Mouse (Mus musculus): ENCODE results near the gene Zfp30. TPM values are rescaled to one million over a fixed set of nuclear protein-coding genes. Genes with fewer than 3 reads are reported as not detected.
A peak's percentile ranks its signal among the peaks of the same experiment; 100 is the strongest.

Zfp30 gene
- polyA plus RNA-seq, 1 experiment from 2014 or later, result 11.8 TPM

DNA sequence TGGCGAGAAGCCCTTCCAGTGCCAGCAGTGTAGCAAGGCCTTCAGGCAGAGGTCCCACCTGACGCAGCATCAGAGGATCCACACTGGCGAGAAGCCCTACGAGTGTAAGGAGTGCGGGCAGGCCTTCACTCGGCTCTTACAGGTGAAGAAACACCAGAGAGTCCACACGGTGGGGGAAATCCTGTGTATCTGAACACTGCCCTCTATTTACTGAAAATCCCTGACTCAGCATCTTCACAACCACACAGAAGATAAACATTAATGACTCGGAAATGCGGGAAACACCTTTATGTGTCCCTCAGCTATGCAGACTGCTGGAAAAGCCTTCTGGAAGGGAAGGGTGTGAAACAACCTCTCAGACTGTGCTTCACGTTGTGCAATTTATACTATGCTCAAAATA is 6.4 kb upstream of the Zfp30 start:
- in situ Hi-C loops (cut with MboI; ENCODE audit: low pct_unique_long_range_greater_than_20kb), result no loop called here
- no peak for TF ChIP-seq CTCF (IDR thresholded peaks at IDR 0.05)
- DNase-seq (ENCODE audit: low read depth, low spot score) (no peak), ATAC-seq (no peak)
- no peaks in the 10 kb centered on the region for H3K27me3 ChIP-seq
- POLR2A ChIA-PET, result interaction anchor here (0.6 kb wide), 1 partner anchor 1358 kb away, joined by 3 read pairs; no protein-coding TSS in a partner anchor
- CTCF ChIA-PET, result no interaction called here

DNA sequence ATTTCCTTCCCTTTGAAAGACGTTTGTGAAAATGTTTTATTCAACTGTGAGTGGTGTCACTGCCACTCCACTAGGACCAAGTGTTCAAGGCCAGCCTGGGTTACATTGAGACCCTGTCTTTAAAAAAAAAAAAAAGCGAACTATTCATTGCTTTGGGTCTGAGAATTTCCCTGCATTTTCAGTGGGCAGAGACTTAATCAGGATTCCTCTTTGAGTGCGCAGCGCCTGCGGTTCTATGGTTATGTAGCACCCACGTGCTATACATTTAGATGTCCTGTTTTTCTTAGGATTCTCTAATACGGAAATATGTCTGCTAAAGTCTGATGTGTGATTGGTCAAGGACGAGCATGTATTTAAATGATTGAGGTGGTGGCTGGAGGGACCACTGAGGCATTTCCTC is 1.2 kb downstream of the Zfp30 start:
- no peaks in the 10 kb centered on the region for H3K27me3 ChIP-seq
- POLR2A ChIA-PET, result interaction anchor here (1.1 to 1.3 kb wide), 2 partner anchors 14 to 16 kb away, joined by 3 to 7 read pairs; no protein-coding TSS in a partner anchor
- DNase-seq (ENCODE audit: low read depth, low spot score), result no peak
- ATAC-seq, result no peak
- in situ Hi-C loops (cut with MboI; ENCODE audit: low pct_unique_long_range_greater_than_20kb), result no loop called here
- TF ChIP-seq CTCF (IDR thresholded peaks at IDR 0.05), result no peak
- CTCF ChIA-PET, result interaction anchor here (1.1 kb wide), 1 partner anchor 9 kb away, joined by 3 read pairs; no protein-coding TSS in a partner anchor

DNA sequence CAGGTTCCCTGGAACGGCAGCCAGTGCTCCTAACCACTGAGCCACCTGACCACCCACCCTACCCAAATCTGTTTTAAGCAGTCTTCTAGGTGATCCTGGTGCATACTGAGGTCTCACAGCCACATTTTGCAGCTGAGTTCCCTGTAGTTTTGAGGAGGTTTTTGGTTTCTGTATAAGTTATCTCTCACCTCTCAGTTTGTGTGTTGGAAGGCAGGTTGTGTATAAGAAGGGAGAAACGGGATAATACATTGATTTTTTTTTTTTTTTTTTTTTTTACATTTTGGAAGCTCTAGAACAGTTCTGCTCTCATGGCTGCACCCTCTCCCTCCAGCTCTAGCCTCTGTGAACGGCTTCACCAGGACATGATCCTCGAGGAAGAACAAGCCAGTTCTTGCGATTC is 2.1 kb downstream of the Zfp30 start:
- CTCF ChIA-PET, result interaction anchor here (1.1 kb wide), 1 partner anchor 9 kb away, joined by 3 read pairs; no protein-coding TSS in a partner anchor
- no peaks in the 10 kb centered on the region for H3K27me3 ChIP-seq
- ATAC-seq (no peak), DNase-seq (ENCODE audit: low read depth, low spot score) (no peak)
- no peak for TF ChIP-seq CTCF (IDR thresholded peaks at IDR 0.05)
- in situ Hi-C loops (cut with MboI; ENCODE audit: low pct_unique_long_range_greater_than_20kb), result no loop called here
- POLR2A ChIA-PET, result interaction anchor here (0.6 kb wide), 2 partner anchors 115 to 200 kb away, joined by 4 to 7 read pairs; no protein-coding TSS in a partner anchor

DNA sequence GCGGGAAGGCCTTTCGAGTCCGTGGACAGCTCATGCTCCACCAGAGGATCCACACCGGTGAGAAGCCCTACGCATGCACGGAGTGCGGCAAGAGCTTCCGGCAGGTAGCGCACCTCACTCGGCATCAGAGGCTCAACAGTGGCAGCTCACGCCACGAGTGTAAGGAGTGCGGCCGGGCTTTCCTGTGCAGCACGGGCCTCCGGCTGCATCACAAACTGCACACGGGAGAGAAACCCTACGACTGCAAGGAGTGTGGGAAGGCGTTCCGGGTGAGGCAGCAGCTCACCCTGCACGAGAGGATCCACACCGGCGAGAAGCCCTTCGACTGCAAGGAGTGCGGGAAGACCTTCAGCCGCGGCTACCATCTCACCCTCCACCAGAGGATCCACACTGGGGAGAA is 9.1 kb downstream of the Zfp30 start:
- ChIA-PET CTCF (no interaction called here), POLR2A (no interaction called here)
- DNase-seq (ENCODE audit: low read depth, low spot score), result no peak
- in situ Hi-C loops (cut with MboI; ENCODE audit: low pct_unique_long_range_greater_than_20kb), result no loop called here
- H3K27me3 ChIP-seq, result no peaks in the 10 kb centered on the region
- no peak for ATAC-seq
- TF ChIP-seq CTCF (IDR thresholded peaks at IDR 0.05), result no peak

DNA sequence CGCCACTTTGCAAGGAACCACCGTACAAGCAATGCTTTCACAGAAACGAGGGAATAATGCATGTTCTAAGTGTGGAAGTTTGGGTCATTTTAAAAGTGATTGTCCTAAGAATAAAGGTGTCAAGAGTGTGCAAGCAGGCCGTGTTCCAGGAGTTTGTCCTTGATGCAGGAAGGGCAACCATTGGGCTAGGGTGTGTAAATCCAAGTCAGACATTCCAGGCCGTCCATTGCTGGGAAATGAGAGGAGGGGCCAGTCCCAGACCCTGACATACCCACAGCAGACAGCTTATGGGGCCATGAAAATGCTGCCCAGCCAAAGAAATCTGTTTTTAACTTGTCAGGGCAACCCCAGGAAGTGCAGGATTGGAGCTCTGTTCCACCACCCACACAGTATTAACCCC is 23.2 kb downstream of the Zfp30 start:
- POLR2A ChIA-PET, result no interaction called here

DNA sequence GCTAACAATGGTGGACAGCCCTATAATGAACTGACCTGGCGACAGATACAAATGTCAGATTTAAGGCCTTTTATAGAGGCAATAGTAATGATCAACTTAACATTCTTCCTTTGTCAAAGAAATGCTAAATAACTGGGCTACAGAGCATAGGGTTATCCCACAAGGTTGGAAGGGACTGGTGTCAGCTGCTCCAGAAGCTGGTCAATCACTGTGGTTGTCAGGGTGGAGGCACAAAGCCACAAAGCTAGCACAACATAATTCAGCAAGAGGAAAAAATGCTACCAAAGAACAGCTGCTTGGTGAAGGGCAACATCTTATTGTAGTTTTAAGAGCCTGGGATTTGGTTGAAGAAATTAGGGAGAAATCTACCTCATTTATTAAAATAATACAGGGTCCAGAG is 28.4 kb downstream of the Zfp30 start:
- H3K27me3 ChIP-seq, result no peaks in the 10 kb centered on the region
- ATAC-seq, result no peak
- in situ Hi-C loops (cut with MboI; ENCODE audit: low pct_unique_long_range_greater_than_20kb), result no loop called here
- no peak for DNase-seq (ENCODE audit: low read depth, low spot score)
- ChIA-PET POLR2A (no interaction called here), CTCF (no interaction called here)
- no peak for TF ChIP-seq CTCF (IDR thresholded peaks at IDR 0.05)

More for the DNA sequence above, 23.2 kb downstream of the Zfp30 start:
- no peak for ATAC-seq
- TF ChIP-seq CTCF (IDR thresholded peaks at IDR 0.05), result no peak
- DNase-seq (ENCODE audit: low read depth, low spot score), result no peak
- CTCF ChIA-PET, result no interaction called here
- H3K27me3 ChIP-seq, result no peaks in the 10 kb centered on the region
- in situ Hi-C loops (cut with MboI; ENCODE audit: low pct_unique_long_range_greater_than_20kb), result no loop called here

DNA sequence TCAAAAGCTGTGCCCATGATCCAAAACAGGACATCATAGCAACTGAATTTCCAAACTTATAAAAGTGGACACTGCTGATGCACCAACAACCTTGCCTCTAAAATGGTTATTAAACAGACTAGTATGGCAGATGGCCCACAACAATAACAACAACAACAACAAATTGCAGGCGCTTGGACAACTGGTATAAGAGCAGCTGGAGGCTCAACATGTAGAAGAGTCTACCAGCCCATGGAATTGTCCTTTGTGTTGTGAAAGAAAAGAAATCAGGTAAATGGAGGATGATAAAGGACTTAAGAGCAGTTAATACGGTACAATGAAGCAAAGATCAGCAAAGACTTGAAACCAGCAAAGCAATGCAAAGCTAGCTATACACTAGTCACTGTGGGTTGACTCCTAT is 30.6 kb downstream of the Zfp30 start:
- POLR2A ChIA-PET, result no interaction called here

DNA sequence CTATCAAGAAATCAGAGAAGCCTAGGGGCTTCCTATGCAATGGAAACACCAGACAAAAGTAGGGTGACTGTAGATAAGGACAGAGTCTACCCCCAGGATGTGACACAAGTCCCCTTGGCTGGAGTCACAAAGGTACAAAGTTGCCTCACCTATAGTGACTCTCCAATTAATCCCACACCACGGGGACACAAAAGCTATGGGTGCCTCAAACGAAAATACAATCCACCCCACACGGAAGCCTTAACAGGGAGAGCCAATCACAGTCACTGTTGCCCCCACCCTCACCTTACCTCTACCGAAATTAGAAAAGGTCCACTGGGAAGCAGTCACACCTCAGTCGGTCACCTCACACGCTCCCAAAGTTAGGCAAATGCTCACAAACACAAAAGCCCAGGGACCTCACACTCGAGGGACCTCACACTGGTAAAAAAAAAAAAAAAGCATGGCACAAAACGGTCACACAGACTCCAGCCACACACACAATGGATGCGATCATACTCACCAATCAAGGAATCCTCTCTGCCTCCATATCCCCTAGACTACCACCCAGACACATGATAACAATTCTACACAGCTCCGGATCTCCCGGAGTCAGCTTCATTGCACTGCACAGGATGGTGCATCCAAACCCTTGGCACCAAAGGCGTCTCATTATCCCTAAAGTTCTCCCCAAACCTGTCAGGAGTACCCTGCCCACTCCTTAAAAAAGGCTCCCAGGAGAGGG is 31.4 kb downstream of the Zfp30 start:
- no peak for TF ChIP-seq CTCF (IDR thresholded peaks at IDR 0.05)
- in situ Hi-C loops (cut with MboI; ENCODE audit: low pct_unique_long_range_greater_than_20kb), result loop anchor here (5.0 kb wide), 1 partner anchor 92 kb away; the partner anchor contains the start of genes Zfp27 and Zfp383
- no peaks in the 10 kb centered on the region for H3K27me3 ChIP-seq
- CTCF ChIA-PET, result interaction anchor here (1.2 to 1.3 kb wide), 2 partner anchors 11 to 21 kb away, joined by 3 read pairs; no protein-coding TSS in a partner anchor
- DNase-seq (ENCODE audit: low read depth, low spot score) (no peak), ATAC-seq (peak; percentile 10)
- POLR2A ChIA-PET, result no interaction called here

More for the DNA sequence above, 30.6 kb downstream of the Zfp30 start:
- TF ChIP-seq CTCF (IDR thresholded peaks at IDR 0.05), result no peak
- no peak for ATAC-seq
- CTCF ChIA-PET, result interaction anchor here (1.3 kb wide), 1 partner anchor 10 kb away, joined by 3 read pairs; no protein-coding TSS in a partner anchor
- in situ Hi-C loops (cut with MboI; ENCODE audit: low pct_unique_long_range_greater_than_20kb), result no loop called here
- H3K27me3 ChIP-seq, result no peaks in the 10 kb centered on the region
- no peak for DNase-seq (ENCODE audit: low read depth, low spot score)

DNA sequence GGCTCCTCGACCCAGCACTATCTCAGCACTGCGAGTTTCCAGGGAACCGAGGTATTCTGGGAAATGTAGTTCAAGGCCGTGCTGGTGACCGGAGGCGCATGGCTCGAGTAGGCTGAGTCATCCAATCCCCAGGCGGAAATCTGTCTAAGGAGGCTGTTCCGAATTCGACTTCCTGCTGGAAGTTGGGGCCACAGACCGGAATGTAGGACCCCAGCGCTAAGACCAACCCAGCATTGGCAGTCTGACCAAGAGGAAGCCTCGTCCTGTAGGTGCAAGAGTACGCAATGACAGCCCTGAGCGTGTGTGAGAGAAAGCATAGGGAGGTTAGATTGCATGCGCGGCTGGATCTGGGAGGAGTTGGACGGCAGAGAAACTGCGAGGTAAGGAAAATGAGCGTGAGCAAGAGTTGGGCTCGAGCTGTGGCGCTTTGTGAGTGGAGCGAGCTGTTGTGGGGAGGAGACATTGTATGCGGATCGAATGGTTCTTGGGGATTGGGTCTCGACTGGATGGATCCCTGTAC is 32.2 kb downstream of the Zfp30 start, which contains the start of gene Zfp790:
Gene Zfp790 (plus strand): TSS at position 205 of the 520 bp plus-strand sequence.
- POLR2A ChIA-PET, result interaction anchor here (1.0 kb wide), 1 partner anchor 96 kb away, joined by 3 read pairs; no protein-coding TSS in a partner anchor
- ATAC-seq (peak; percentile 88), DNase-seq (ENCODE audit: low read depth, low spot score) (peak; percentile 85)
- H3K27me3 ChIP-seq, result no peaks in the 10 kb centered on the region
- no peak for TF ChIP-seq CTCF (IDR thresholded peaks at IDR 0.05)
- in situ Hi-C loops (cut with MboI; ENCODE audit: low pct_unique_long_range_greater_than_20kb), result loop anchor here (5.0 kb wide), 1 partner anchor 91 kb away; the partner anchor contains the start of genes Zfp27 and Zfp383
- CTCF ChIA-PET, result interaction anchor here (1.2 kb wide), 1 partner anchor 20 kb away, joined by 3 read pairs; no protein-coding TSS in a partner anchor

DNA sequence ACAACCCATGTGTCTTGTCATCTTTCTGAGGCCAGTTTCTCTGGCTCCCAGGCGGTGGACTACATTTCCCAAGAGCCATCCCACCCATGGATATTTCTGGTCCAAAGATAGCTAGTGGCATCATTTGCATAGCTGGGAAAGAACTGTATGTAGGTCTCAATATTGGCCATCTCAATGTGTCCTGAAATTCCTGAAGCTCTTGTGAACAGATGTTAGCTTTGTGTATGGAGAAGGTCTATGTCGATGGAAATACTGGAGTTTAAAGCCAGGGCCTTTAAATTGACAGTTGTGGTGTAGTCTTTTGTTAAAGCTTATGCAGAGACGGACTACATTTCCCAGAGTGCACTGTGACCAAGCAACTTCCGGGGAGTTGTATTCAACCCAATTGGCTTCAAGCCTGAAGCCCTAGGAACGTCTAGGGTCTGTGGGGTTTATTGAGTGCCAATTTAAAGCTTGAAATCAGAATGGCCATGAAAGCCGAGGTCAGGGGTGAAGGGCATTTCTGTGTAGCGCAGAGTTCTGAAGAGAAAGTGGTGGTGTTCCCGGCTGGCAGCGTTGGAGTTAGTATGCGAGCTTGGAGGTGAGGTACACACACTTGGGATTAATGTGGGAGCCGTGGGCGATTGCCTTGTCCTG is 34.9 kb downstream of the Zfp30 start:
- peak; percentile 66 for DNase-seq (ENCODE audit: low read depth, low spot score)
- CTCF ChIA-PET, result interaction anchor here (0.7 kb wide), 1 partner anchor 50 kb away, joined by 3 read pairs; the partner anchor contains the start of gene Zfp84
- no peak for TF ChIP-seq CTCF (IDR thresholded peaks at IDR 0.05)
- H3K27me3 ChIP-seq, result no peaks in the 10 kb centered on the region
- in situ Hi-C loops (cut with MboI; ENCODE audit: low pct_unique_long_range_greater_than_20kb), result loop anchor here (5.0 kb wide), 1 partner anchor 89 kb away; the partner anchor contains the start of genes Zfp27 and Zfp383
- POLR2A ChIA-PET, result no interaction called here
- ATAC-seq, result peak; percentile 70
